Mouse (Mus musculus) MEL (cell line): Measurements from ENCODE around the gene Spop. TPM values are rescaled to one million over a fixed set of nuclear protein-coding genes. Genes with fewer than 3 reads are reported as not detected.
A peak's percentile ranks its signal among the peaks of the same experiment; 100 is the strongest.

ENCODE experiments used
- DNase-seq: peaks from one replicate; pipeline ENCODE4 v3.0.0; 2011; ENCODE audit warnings: low read depth, low spot score
- H3K27ac ChIP-seq: 2 replicates; pipeline ENCODE4 v1.5.1; 2012; ENCODE audit warnings: low read depth, mild to moderate bottlenecking, control low read depth, low read length, moderate library complexity; ENCODE audit not compliant: control insufficient read depth
- H3K27me3 ChIP-seq, 2 experiments: fragments of 150-350 bp in 1 of 2; sonication (generic) in 1 of 2; 2 replicates each; pipeline ENCODE4 v1.6.1; 2012; ENCODE audit warnings: low read length in 2 of 2, mild to moderate bottlenecking in 2 of 2, improper control_type of control experiment in 1 of 2, moderate library complexity in 1 of 2; ENCODE audit not compliant: insufficient read depth in 2 of 2, control insufficient read depth in 1 of 2
- H3K36me3 ChIP-seq, 2 experiments: 2 replicates each; pipeline ENCODE4 v1.6.1; 2012 to 2014; ENCODE audit warnings: low read length in 2 of 2, improper control_type of control experiment in 1 of 2, inconsistent platforms in 1 of 2, mild to moderate bottlenecking in 1 of 2; ENCODE audit not compliant: insufficient read depth in 2 of 2, control insufficient read depth in 1 of 2
- H3K4me1 ChIP-seq, 2 experiments: fragments of 150-350 bp in 1 of 2; sonication (generic) in 1 of 2; 2 replicates each; pipeline ENCODE4 v1.6.1; 2012; ENCODE audit warnings: low read length in 2 of 2, improper control_type of control experiment in 1 of 2, mild to moderate bottlenecking in 1 of 2; ENCODE audit not compliant: insufficient read depth in 2 of 2, control insufficient read depth in 1 of 2
- H3K4me3 ChIP-seq, 2 experiments: fragments of 150-350 bp in 1 of 2; sonication (generic) in 1 of 2; 2 replicates each; pipeline ENCODE4 v1.5.1; 2012; ENCODE audit warnings: low read depth in 2 of 2, low read length in 2 of 2, mild to moderate bottlenecking in 2 of 2, moderate library complexity in 2 of 2, control low read depth in 1 of 2, improper control_type of control experiment in 1 of 2; ENCODE audit not compliant: control insufficient read depth in 1 of 2, insufficient read depth in 1 of 2
- H3K79me2 ChIP-seq: 2 replicates; pipeline ENCODE4 v1.6.1; 2012; ENCODE audit warnings: mild to moderate bottlenecking, low read length, moderate library complexity; ENCODE audit not compliant: control insufficient read depth, poor library complexity, insufficient read depth
- H3K9ac ChIP-seq: 2 replicates; pipeline ENCODE4 v1.6.1; 2012; ENCODE audit warnings: low read depth, mild to moderate bottlenecking, control low read depth, low read length, moderate library complexity; ENCODE audit not compliant: control insufficient read depth, poor library complexity, severe bottlenecking
- H3K9me3 ChIP-seq: fragments of 150-350 bp; sonication (generic); replicated peaks from 2 replicates; pipeline ENCODE4 v1.6.1; 2012; ENCODE audit warnings: mild to moderate bottlenecking, low read length, improper control_type of control experiment, moderate library complexity; ENCODE audit not compliant: insufficient read depth
- CTCF ChIP-seq, 3 experiments: IDR thresholded peaks in 2 of 3; conservative IDR thresholded peaks in 1 of 3; 2 replicates each; pipeline ENCODE4 v1.5.1; 2011 to 2012; ENCODE audit warnings: low read length in 3 of 3, low read depth in 2 of 3, mild to moderate bottlenecking in 2 of 3, improper control_type of control experiment in 1 of 3, inconsistent platforms in 1 of 3, mixed read lengths in 1 of 3, moderate library complexity in 1 of 3; ENCODE audit not compliant: control insufficient read depth in 1 of 3, insufficient read depth in 1 of 3, poor library complexity in 1 of 3, severe bottlenecking in 1 of 3
- E2F4 ChIP-seq: IDR thresholded peaks from 2 replicates; pipeline ENCODE4 v1.6.1; 2011; ENCODE audit warnings: low read depth, low read length, improper control_type of control experiment, borderline replicate concordance
- ELF1 ChIP-seq: IDR thresholded peaks from 2 replicates; pipeline ENCODE4 v1.6.1; 2014; ENCODE audit warnings: low read depth, mild to moderate bottlenecking, inconsistent platforms, low read length, improper control_type of control experiment, moderate library complexity
- ETS1 ChIP-seq: IDR thresholded peaks from 2 replicates; pipeline ENCODE4 v1.6.1; 2012; ENCODE audit warnings: low read depth, mild to moderate bottlenecking, inconsistent platforms, low read length, improper control_type of control experiment, moderate library complexity
- GABPA ChIP-seq: IDR thresholded peaks from 2 replicates; pipeline ENCODE4 v1.6.1; 2012; ENCODE audit warnings: low read depth, mild to moderate bottlenecking, inconsistent platforms, low read length, improper control_type of control experiment, moderate library complexity
- HCFC1 ChIP-seq: IDR thresholded peaks from 2 replicates; pipeline ENCODE4 v1.6.1; 2012; ENCODE audit warnings: low read depth, mild to moderate bottlenecking, inconsistent platforms, low read length, improper control_type of control experiment, moderate library complexity
- JUND ChIP-seq: IDR thresholded peaks from 2 replicates; pipeline ENCODE4 v1.6.1; 2011; ENCODE audit warnings: low read depth, mild to moderate bottlenecking, improper control_type of control experiment, low read length
- KAT2A ChIP-seq: conservative IDR thresholded peaks from 2 replicates; pipeline ENCODE4 v1.6.1; 2012; ENCODE audit warnings: low read depth, low read length, improper control_type of control experiment, inconsistent platforms
- MAFK ChIP-seq: IDR thresholded peaks from 2 replicates; pipeline ENCODE4 v1.6.1; 2011; ENCODE audit warnings: low read depth, mild to moderate bottlenecking, low read length, improper control_type of control experiment, borderline replicate concordance
- MAZ ChIP-seq: IDR thresholded peaks from 2 replicates; pipeline ENCODE4 v1.6.1; 2012; ENCODE audit warnings: low read depth, mild to moderate bottlenecking, inconsistent platforms, low read length, improper control_type of control experiment
- MEF2A ChIP-seq: IDR thresholded peaks from 2 replicates; pipeline ENCODE4 v1.6.1; 2014; ENCODE audit warnings: low read depth, mild to moderate bottlenecking, inconsistent platforms, low read length, improper control_type of control experiment; ENCODE audit not compliant: poor library complexity, insufficient replicate concordance, severe bottlenecking; ENCODE audit errors: extremely low read depth
- MXI1 ChIP-seq: IDR thresholded peaks from 2 replicates; pipeline ENCODE4 v1.6.1; 2011; ENCODE audit warnings: mild to moderate bottlenecking, low read depth, low read length, improper control_type of control experiment
- MYB ChIP-seq: IDR thresholded peaks from 2 replicates; pipeline ENCODE4 v1.6.1; 2011; ENCODE audit warnings: mild to moderate bottlenecking, low read depth, low read length, improper control_type of control experiment
- NELFE ChIP-seq: IDR thresholded peaks from 2 replicates; pipeline ENCODE4 v1.6.1; 2011; ENCODE audit warnings: low read depth, low read length, improper control_type of control experiment
- NRF1 ChIP-seq: IDR thresholded peaks from 2 replicates; pipeline ENCODE4 v1.6.1; 2014; ENCODE audit warnings: low read depth, mild to moderate bottlenecking, inconsistent platforms, low read length, improper control_type of control experiment, moderate library complexity; ENCODE audit not compliant: poor library complexity, insufficient read depth, severe bottlenecking
- POLR2AphosphoS5 ChIP-seq: IDR thresholded peaks from 2 replicates; pipeline ENCODE4 v1.6.1; 2012; ENCODE audit warnings: low read depth, borderline replicate concordance, mild to moderate bottlenecking, inconsistent platforms, low read length, moderate library complexity, mixed read lengths
- RAD21 ChIP-seq: IDR thresholded peaks from 2 replicates; pipeline ENCODE4 v1.6.1; 2011; ENCODE audit warnings: mild to moderate bottlenecking, low read depth, low read length, improper control_type of control experiment
- SIN3A ChIP-seq: IDR thresholded peaks from 2 replicates; pipeline ENCODE4 v1.6.1; 2012; ENCODE audit warnings: low read length, improper control_type of control experiment, inconsistent platforms
- SMC3 ChIP-seq: IDR thresholded peaks from 2 replicates; pipeline ENCODE4 v1.6.1; 2011; ENCODE audit warnings: low read depth, low read length, improper control_type of control experiment
- TAL1 ChIP-seq: IDR thresholded peaks from 2 replicates; pipeline ENCODE4 v1.6.1; 2012; ENCODE audit warnings: mild to moderate bottlenecking, inconsistent platforms, low read length, moderate library complexity, mixed read lengths
- USF1 ChIP-seq: IDR thresholded peaks from 2 replicates; pipeline ENCODE4 v1.6.1; 2014; ENCODE audit warnings: low read depth, mild to moderate bottlenecking, inconsistent platforms, low read length, improper control_type of control experiment, moderate library complexity
- USF2 ChIP-seq, 2 experiments: IDR thresholded peaks; 2 replicates each; pipeline ENCODE4 v1.6.1; 2011 to 2012; ENCODE audit warnings: improper control_type of control experiment in 2 of 2, low read length in 2 of 2, borderline replicate concordance in 1 of 2, inconsistent platforms in 1 of 2, low read depth in 1 of 2, mild to moderate bottlenecking in 1 of 2; ENCODE audit not compliant: insufficient read depth in 1 of 2
- ZC3H11A ChIP-seq: IDR thresholded peaks from 2 replicates; pipeline ENCODE4 v1.6.1; 2012; ENCODE audit warnings: low read depth, mild to moderate bottlenecking, inconsistent platforms, low read length, improper control_type of control experiment
- ZKSCAN1 ChIP-seq: IDR thresholded peaks from 2 replicates; pipeline ENCODE4 v1.6.1; 2012; ENCODE audit warnings: low read depth, mild to moderate bottlenecking, inconsistent platforms, low read length, improper control_type of control experiment, moderate library complexity
- ZMIZ1 ChIP-seq: IDR thresholded peaks from 2 replicates; pipeline ENCODE4 v1.6.1; 2012; ENCODE audit warnings: low read depth, mild to moderate bottlenecking, inconsistent platforms, low read length, improper control_type of control experiment, moderate library complexity
- ZNF384 ChIP-seq: IDR thresholded peaks from 2 replicates; pipeline ENCODE4 v1.6.1; 2012; ENCODE audit warnings: low read depth, mild to moderate bottlenecking, inconsistent platforms, low read length, improper control_type of control experiment
- polyA plus RNA-seq, 2 experiments: library from polyadenylated mRNA; stranded (reverse) in 1 of 2; unstranded in 1 of 2; fragments of >175 nt in 1 of 2; fragments of >200 nt in 1 of 2; gene quantifications; 2 replicates each; pipeline versions ENCODE4 v1.2.1 to v1.2.4; 2012; ENCODE audit warnings: low replicate concordance in 2 of 2, low read depth in 1 of 2; ENCODE audit not compliant: insufficient read length in 2 of 2, insufficient read depth in 1 of 2, missing spikeins in 1 of 2
- total RNA-seq: library from RNA; depleted of rRNA; stranded (reverse); fragments of 300-350 nt; gene quantifications from 2 replicates; pipeline ENCODE4 v1.2.3, GENCODE M21; 2012

Gene Spop
- total and polyA plus RNA-seq, 3 experiments = 41.5 to 84.0 TPM; not detected in 1

GRCm38 (mm10) chr11:95520456-95521072 lies 106.7 kb downstream of the Spop start (continued):
- TF ChIP-seq MEF2A (no peak), ELF1 (no peak; the same call in 1 of the 2 replicates)

GRCm38 (mm10) chr11:95521563-95521962 lies 107.7 kb downstream of the Spop start:
- Histone ChIP-seq H3K4me1 (0 out of 4 replicates have a peak, but pooled peaks cover 0 to 5% of the 10 kb centered on the region in 2 experiments), H3K27me3 (peaks cover 14 to 17% of the 10 kb centered on the region in 2 experiments), H3K9ac (no peak overlapping the region), H3K4me3 (no peak overlapping the region), H3K79me2 (no peaks in the 10 kb centered on the region), H3K36me3 (no peaks in the 10 kb centered on the region), H3K9me3 (no peaks in the 10 kb centered on the region), H3K27ac (no peak overlapping the region)
- no peak for TF ChIP-seq ZMIZ1
- TF ChIP-seq SIN3A = 0 out of 2 replicates have a peak, but pooled peaks have one; percentile 31
- peak; percentile 26; the same call in 1 of the 2 replicates for TF ChIP-seq MXI1
- TF ChIP-seq HCFC1 = 0 out of 2 replicates have a peak, but pooled peaks have one; percentile 18
- 0 out of 2 replicates have a peak, but pooled peaks have one; percentile 77 for TF ChIP-seq MAZ
- TF ChIP-seq NELFE = no peak
- TF ChIP-seq CTCF (IDR thresholded peaks at IDR 0.05 in 2 of 3, conservative IDR thresholded peaks at IDR 0.05 in 1 of 3; ENCODE audit: control insufficient read depth in 1 of 3, insufficient read depth in 1 of 3, low read depth in 2 of 3, low read length in 3 of 3, poor library complexity in 1 of 3, severe bottlenecking in 1 of 3) = peak; percentile 94 to 100 (median 99)
- peak; percentile 94 for TF ChIP-seq SMC3
- TF ChIP-seq TAL1 = no peak
- peak; percentile 96 for TF ChIP-seq ZC3H11A
- peak; percentile 12; the same call in 1 of the 2 replicates for TF ChIP-seq ZNF384
- peak; percentile 88 for DNase-seq

GRCm38 (mm10) chr11:95527307-95527706 lies 113.4 kb downstream of the Spop start:
- H3K27me3 ChIP-seq = peaks cover 14 to 17% of the 10 kb centered on the region in 2 experiments
- no peak overlapping the region for H3K9ac ChIP-seq
- no peak for TF ChIP-seq KAT2A
- TF ChIP-seq NRF1 = no peak
- no peak for TF ChIP-seq NELFE
- no peak for TF ChIP-seq MYB
- TF ChIP-seq ZKSCAN1 = no peak
- TF ChIP-seq POLR2AphosphoS5 = no peak
- TF ChIP-seq GABPA = no peak
- no peak for TF ChIP-seq MEF2A
- TF ChIP-seq TAL1 = no peak
- TF ChIP-seq MAFK = no peak
- no peak for TF ChIP-seq USF2 (IDR thresholded peaks at IDR 0.05; ENCODE audit: borderline replicate concordance in 1 of 2, insufficient read depth in 1 of 2, low read depth in 1 of 2, low read length in 2 of 2)
- no peak for TF ChIP-seq ETS1
- TF ChIP-seq USF1 = no peak
- TF ChIP-seq HCFC1 = no peak
- no peak for TF ChIP-seq JUND
- TF ChIP-seq E2F4 = no peak
- no peak for TF ChIP-seq RAD21
- no peak for TF ChIP-seq MXI1
- no peaks in the 10 kb centered on the region for H3K9me3 ChIP-seq
- DNase-seq = no peak
- no peaks in the 10 kb centered on the region for H3K36me3 ChIP-seq
- H3K27ac ChIP-seq = no peak overlapping the region
- no peaks in the 10 kb centered on the region for H3K79me2 ChIP-seq
- no peak overlapping the region for H3K4me3 ChIP-seq
- 0 out of 4 replicates have a peak, but pooled peaks cover 0 to 2% of the 10 kb centered on the region in 2 experiments for H3K4me1 ChIP-seq
